Mouse (Mus musculus): ENCODE measurements at regions not wholly inside any gene's neighbourhood (a gene's known extent, or its start where the extent isn't known, plus 50 kb on each side); places are given as distances from the start of the nearest gene placed in this dataset.

DNA sequence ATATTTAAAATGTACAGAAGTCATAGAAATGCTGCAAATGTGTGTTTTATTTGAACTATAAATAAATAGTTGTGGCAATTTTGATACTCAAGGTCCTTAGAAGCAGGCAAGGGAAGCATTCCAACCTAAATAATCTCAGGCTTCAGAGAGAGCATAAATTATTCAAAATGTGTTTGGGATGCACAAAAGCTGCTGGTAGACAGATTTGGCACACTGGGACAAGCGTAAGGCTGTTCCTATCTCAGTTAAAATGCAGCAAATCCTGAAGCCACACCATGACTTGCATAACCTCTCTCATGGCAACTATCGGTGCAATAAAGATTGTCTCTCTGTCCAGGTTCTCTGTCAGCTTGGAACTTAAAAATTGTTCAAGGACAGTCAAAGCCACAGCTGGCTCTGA lies 812.3 kb upstream of the Adam24 start:
- TF ChIP-seq POLR2A (IDR thresholded peaks at IDR 0.05; ENCODE audit: control insufficient read depth, low read depth, low read length), result no peak
- TF ChIP-seq CTCF (IDR thresholded peaks at IDR 0.05; ENCODE audit: control insufficient read depth, insufficient read depth, insufficient replicate concordance, low read depth, low read length), result no peak

All from testis, adult 2 months (tissue).